Mouse (Mus musculus): ENCODE data around the gene Tenm3. TPM values are rescaled to one million over a fixed set of nuclear protein-coding genes. Genes with fewer than 3 reads are reported as not detected.

Gene Tenm3
- polyA plus RNA-seq, 2 experiments, result 2.2 to 3.1 TPM

- no peak for DNase-seq (ENCODE audit: low read depth in 3 of 3, low spot score in 3 of 3)
- no peak overlapping the region for H3K4me2 ChIP-seq (ENCODE audit: low read depth)
- no peaks in the 10 kb centered on the region for H3K36me3 ChIP-seq (replicated peaks; ENCODE audit: control insufficient read depth, insufficient read depth, low read depth)
- H3K4me1 ChIP-seq (replicated peaks; ENCODE audit: control insufficient read depth in 2 of 2, insufficient read depth in 2 of 2, low read length in 1 of 2), result no peaks in the 10 kb centered on the region
- H3K27ac ChIP-seq, result no peak overlapping the region
- no peak for ATAC-seq (ENCODE audit: insufficient read depth)
- WGBS (ENCODE audit: insufficient replicate concordance), result 62% methylated on average over 7 of the region's 7 CpGs
- no peak overlapping the region for H3K9ac ChIP-seq (replicated peaks)
- TF ChIP-seq EP300 (IDR thresholded peaks at IDR 0.05; ENCODE audit: low read depth), result no peak
- TF ChIP-seq CTCF (IDR thresholded peaks at IDR 0.05; ENCODE audit: low read depth), result no peak
- no peaks in the 10 kb centered on the region for H3K9me3 ChIP-seq (ENCODE audit: control insufficient read depth, low read length)
- H3K27me3 ChIP-seq (ENCODE audit: control insufficient read depth, insufficient read depth, low read length), result no peaks in the 10 kb centered on the region
- H3K4me3 ChIP-seq (ENCODE audit: insufficient read depth in 1 of 2, low read depth in 2 of 2, low read length in 2 of 2), result no peak overlapping the region
These were observed 18.1 kb downstream of the Tenm3 start for GRCm38 (mm10) chr8:48825666-48826065.

GRCm38 (mm10) chr8:48822291-48822690 is 21.5 kb downstream of the Tenm3 start:
- Histone ChIP-seq H3K4me2 (ENCODE audit: low read depth) (no peak overlapping the region), H3K36me3 (replicated peaks; ENCODE audit: control insufficient read depth, insufficient read depth, low read depth) (no peaks in the 10 kb centered on the region), H3K9ac (replicated peaks) (no peak overlapping the region), H3K9me3 (ENCODE audit: control insufficient read depth, low read length) (no peaks in the 10 kb centered on the region), H3K4me1 (replicated peaks; ENCODE audit: control insufficient read depth in 2 of 2, insufficient read depth in 2 of 2, low read length in 1 of 2) (no peaks in the 10 kb centered on the region), H3K27ac (no peak overlapping the region), H3K4me3 (ENCODE audit: insufficient read depth in 1 of 2, low read depth in 2 of 2, low read length in 2 of 2) (no peak overlapping the region), H3K27me3 (ENCODE audit: control insufficient read depth, insufficient read depth, low read length) (no peaks in the 10 kb centered on the region)
- WGBS (ENCODE audit: insufficient replicate concordance), result 55% methylated on average over 4 of the region's 4 CpGs
- no peak for DNase-seq (ENCODE audit: low read depth in 3 of 3, low spot score in 3 of 3)
- no peak for TF ChIP-seq EP300 (IDR thresholded peaks at IDR 0.05; ENCODE audit: low read depth)
- no peak for TF ChIP-seq CTCF (IDR thresholded peaks at IDR 0.05; ENCODE audit: low read depth)
- no peak for ATAC-seq (ENCODE audit: insufficient read depth)

DNA sequence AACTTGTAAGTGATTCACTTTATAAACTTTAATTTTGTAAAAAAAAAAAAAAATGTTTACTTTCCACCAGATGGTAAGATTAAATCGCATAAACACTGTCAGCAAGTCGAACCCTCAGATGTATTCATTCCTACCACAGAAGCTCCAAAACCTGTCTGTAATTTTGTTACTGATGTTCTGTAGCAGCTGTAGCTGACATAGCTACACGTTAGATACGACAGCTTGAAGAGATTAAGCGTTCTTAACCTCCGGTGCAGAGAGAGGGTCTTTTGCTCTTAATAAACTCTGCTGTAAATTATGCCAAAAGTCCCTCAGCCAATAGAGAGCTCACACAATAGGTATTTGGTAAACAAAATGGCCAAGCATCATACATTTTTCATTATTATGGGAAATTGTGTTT is 23.8 kb downstream of the Tenm3 start:
- Histone ChIP-seq H3K27ac (no peak overlapping the region), H3K4me1 (replicated peaks; ENCODE audit: control insufficient read depth in 2 of 2, insufficient read depth in 2 of 2, low read length in 1 of 2) (no peaks in the 10 kb centered on the region), H3K9me3 (ENCODE audit: control insufficient read depth, low read length) (no peaks in the 10 kb centered on the region), H3K9ac (replicated peaks) (no peak overlapping the region), H3K36me3 (replicated peaks; ENCODE audit: control insufficient read depth, insufficient read depth, low read depth) (no peaks in the 10 kb centered on the region), H3K27me3 (ENCODE audit: control insufficient read depth, insufficient read depth, low read length) (no peaks in the 10 kb centered on the region), H3K4me3 (ENCODE audit: insufficient read depth in 1 of 2, low read depth in 2 of 2, low read length in 2 of 2) (no peak overlapping the region), H3K4me2 (ENCODE audit: low read depth) (no peak overlapping the region)
- TF ChIP-seq CTCF (IDR thresholded peaks at IDR 0.05; ENCODE audit: low read depth), result no peak
- TF ChIP-seq EP300 (IDR thresholded peaks at IDR 0.05; ENCODE audit: low read depth), result no peak
- WGBS (ENCODE audit: insufficient replicate concordance), result 57% methylated on average over 6 of the region's 6 CpGs
- ATAC-seq (ENCODE audit: insufficient read depth) (no peak), DNase-seq (ENCODE audit: low read depth in 3 of 3, low spot score in 3 of 3) (no peak)

DNA sequence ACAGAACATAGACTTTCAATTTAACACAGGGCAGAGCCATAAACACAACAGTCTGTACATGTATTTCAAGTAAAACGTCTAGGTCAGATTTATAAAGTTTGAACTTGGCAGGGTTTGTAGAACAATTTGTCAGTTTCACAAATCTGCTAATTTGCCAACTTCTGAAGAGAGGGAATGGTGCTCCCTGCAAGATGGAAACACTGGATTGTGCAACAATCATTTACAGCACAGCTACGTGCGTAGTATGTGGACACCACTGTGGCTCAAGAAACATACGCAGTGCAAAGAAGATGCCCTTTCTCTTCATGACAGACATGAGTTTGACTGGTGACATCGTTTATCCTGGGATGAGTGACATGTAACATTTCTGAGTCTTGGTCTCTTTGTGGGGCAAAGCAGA is 24.4 kb downstream of the Tenm3 start:
- H3K4me3 ChIP-seq (ENCODE audit: insufficient read depth in 1 of 2, low read depth in 2 of 2, low read length in 2 of 2), result no peak overlapping the region
- no peak for ATAC-seq (ENCODE audit: insufficient read depth)
- no peak overlapping the region for H3K4me2 ChIP-seq (ENCODE audit: low read depth)
- H3K4me1 ChIP-seq (replicated peaks; ENCODE audit: control insufficient read depth in 2 of 2, insufficient read depth in 2 of 2, low read length in 1 of 2), result no peaks in the 10 kb centered on the region
- WGBS (ENCODE audit: insufficient replicate concordance), result 62% methylated on average over 5 of the region's 5 CpGs
- DNase-seq (ENCODE audit: low read depth in 3 of 3, low spot score in 3 of 3), result no peak
- no peaks in the 10 kb centered on the region for H3K36me3 ChIP-seq (replicated peaks; ENCODE audit: control insufficient read depth, insufficient read depth, low read depth)
- no peak for TF ChIP-seq EP300 (IDR thresholded peaks at IDR 0.05; ENCODE audit: low read depth)
- TF ChIP-seq CTCF (IDR thresholded peaks at IDR 0.05; ENCODE audit: low read depth), result no peak
- no peak overlapping the region for H3K9ac ChIP-seq (replicated peaks)
- H3K27ac ChIP-seq, result no peak overlapping the region
- no peaks in the 10 kb centered on the region for H3K27me3 ChIP-seq (ENCODE audit: control insufficient read depth, insufficient read depth, low read length)
- H3K9me3 ChIP-seq (ENCODE audit: control insufficient read depth, low read length), result no peaks in the 10 kb centered on the region

GRCm38 (mm10) chr8:48816941-48817340 is 26.8 kb downstream of the Tenm3 start:
- no peaks in the 10 kb centered on the region for H3K4me1 ChIP-seq (replicated peaks; ENCODE audit: control insufficient read depth in 2 of 2, insufficient read depth in 2 of 2, low read length in 1 of 2)
- H3K27ac ChIP-seq, result no peak overlapping the region
- no peaks in the 10 kb centered on the region for H3K27me3 ChIP-seq (ENCODE audit: control insufficient read depth, insufficient read depth, low read length)
- ATAC-seq (ENCODE audit: insufficient read depth), result no peak
- DNase-seq (ENCODE audit: low read depth in 3 of 3, low spot score in 3 of 3), result no peak
- TF ChIP-seq EP300 (IDR thresholded peaks at IDR 0.05; ENCODE audit: low read depth), result no peak
- no peak for TF ChIP-seq CTCF (IDR thresholded peaks at IDR 0.05; ENCODE audit: low read depth)
- no peak overlapping the region for H3K4me3 ChIP-seq (ENCODE audit: insufficient read depth in 1 of 2, low read depth in 2 of 2, low read length in 2 of 2)
- no peak overlapping the region for H3K9ac ChIP-seq (replicated peaks)
- H3K36me3 ChIP-seq (replicated peaks; ENCODE audit: control insufficient read depth, insufficient read depth, low read depth), result no peaks in the 10 kb centered on the region
- whole genome bisulfite sequencing (ENCODE audit: insufficient replicate concordance), result 36% methylated on average over 13 of the region's 13 CpGs
- no peak overlapping the region for H3K4me2 ChIP-seq (ENCODE audit: low read depth)
- no peaks in the 10 kb centered on the region for H3K9me3 ChIP-seq (ENCODE audit: control insufficient read depth, low read length)
